Mouse (Mus musculus): ENCODE data around the gene Insl6. TPM values are rescaled to one million over a fixed set of nuclear protein-coding genes. Genes with fewer than 3 reads are reported as not detected.
A peak's percentile ranks its signal among the peaks of the same experiment; 100 is the strongest.

The Insl6 gene
- polyA plus RNA-seq, 1 experiment from 2014 or later = 1.4 TPM

- Histone ChIP-seq H3K9me3 (ENCODE audit: control insufficient read depth, low read length) (no peaks in the 10 kb centered on the region), H3K4me3 (ENCODE audit: low read length) (peak overlapping the region; percentile 81)
- ATAC-seq = peak; percentile 100
Observed at GRCm38 (mm10) chr19:29361468-29362130, 36.4 kb upstream of the Insl6 start.

DNA sequence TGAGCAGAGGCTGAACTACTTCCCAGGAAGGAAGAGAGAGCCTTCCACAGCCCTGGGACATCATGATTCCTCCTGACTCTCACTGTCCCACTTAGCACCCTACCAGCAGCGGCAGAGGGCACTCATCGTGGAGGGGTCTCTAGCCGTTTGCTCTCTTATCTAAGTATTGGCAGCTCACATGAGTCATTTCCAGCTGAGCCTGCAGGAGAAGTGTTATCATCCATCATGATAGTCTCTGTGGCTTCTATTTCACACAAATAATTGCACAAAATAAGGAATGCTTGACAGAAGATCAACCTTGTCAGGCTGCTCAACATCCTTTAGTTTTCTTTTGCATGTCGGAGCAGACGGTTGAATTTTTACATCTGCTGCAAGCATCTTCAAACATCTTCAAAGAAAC lies 35.1 kb upstream of the Insl6 start:
- H3K4me2 ChIP-seq (ENCODE audit: low read length) = no peak overlapping the region; the same call in 1 of the 2 replicates
- no peaks in the 10 kb centered on the region for H3K9me3 ChIP-seq (ENCODE audit: control insufficient read depth, low read length)
- H3K36me3 ChIP-seq (ENCODE audit: control insufficient read depth, insufficient read depth, low read length) = no peaks in the 10 kb centered on the region
- no peak for ATAC-seq
- 91% methylated on average over 5 of the region's 5 CpGs for WGBS
- no peak overlapping the region for H3K27ac ChIP-seq (ENCODE audit: low read depth, low read length)
- no peaks in the 10 kb centered on the region for H3K27me3 ChIP-seq (replicated peaks; ENCODE audit: control insufficient read depth, insufficient read depth, low read length)
- peaks cover 18% of the 10 kb centered on the region for H3K4me1 ChIP-seq (ENCODE audit: control insufficient read depth, insufficient read depth, low read depth, low read length)
- no peak overlapping the region for H3K4me3 ChIP-seq (ENCODE audit: low read length)
- H3K9ac ChIP-seq (ENCODE audit: low read depth, low read length) = no peak overlapping the region

More at GRCm38 (mm10) chr19:29361468-29362130, 36.4 kb upstream of the Insl6 start:
- Histone ChIP-seq H3K27ac (ENCODE audit: low read depth, low read length) (peak overlapping the region; percentile 82), H3K4me1 (ENCODE audit: control insufficient read depth, insufficient read depth, low read depth, low read length) (peaks cover 15% of the 10 kb centered on the region), H3K27me3 (replicated peaks; ENCODE audit: control insufficient read depth, insufficient read depth, low read length) (no peaks in the 10 kb centered on the region), H3K4me2 (ENCODE audit: low read length) (peak overlapping the region; percentile 71), H3K36me3 (ENCODE audit: control insufficient read depth, insufficient read depth, low read length) (no peaks in the 10 kb centered on the region), H3K9ac (ENCODE audit: low read depth, low read length) (peak overlapping the region; percentile 91)
- WGBS = 1% methylated on average over 33 of the region's 33 CpGs

GRCm38 (mm10) chr19:29356281-29356680 lies 31.1 kb upstream of the Insl6 start:
- no peaks in the 10 kb centered on the region for H3K36me3 ChIP-seq (ENCODE audit: control insufficient read depth, insufficient read depth, low read length)
- peaks cover 11% of the 10 kb centered on the region for H3K4me1 ChIP-seq (ENCODE audit: control insufficient read depth, insufficient read depth, low read depth, low read length)
- H3K4me2 ChIP-seq (ENCODE audit: low read length) = no peak overlapping the region
- no peaks in the 10 kb centered on the region for H3K9me3 ChIP-seq (ENCODE audit: control insufficient read depth, low read length)
- no peak overlapping the region for H3K9ac ChIP-seq (ENCODE audit: low read depth, low read length)
- H3K27ac ChIP-seq (ENCODE audit: low read depth, low read length) = no peak overlapping the region
- no peaks in the 10 kb centered on the region for H3K27me3 ChIP-seq (replicated peaks; ENCODE audit: control insufficient read depth, insufficient read depth, low read length)
- H3K4me3 ChIP-seq (ENCODE audit: low read length) = no peak overlapping the region
- 90% methylated on average over 11 of the region's 11 CpGs for WGBS
- no peak for ATAC-seq

DNA sequence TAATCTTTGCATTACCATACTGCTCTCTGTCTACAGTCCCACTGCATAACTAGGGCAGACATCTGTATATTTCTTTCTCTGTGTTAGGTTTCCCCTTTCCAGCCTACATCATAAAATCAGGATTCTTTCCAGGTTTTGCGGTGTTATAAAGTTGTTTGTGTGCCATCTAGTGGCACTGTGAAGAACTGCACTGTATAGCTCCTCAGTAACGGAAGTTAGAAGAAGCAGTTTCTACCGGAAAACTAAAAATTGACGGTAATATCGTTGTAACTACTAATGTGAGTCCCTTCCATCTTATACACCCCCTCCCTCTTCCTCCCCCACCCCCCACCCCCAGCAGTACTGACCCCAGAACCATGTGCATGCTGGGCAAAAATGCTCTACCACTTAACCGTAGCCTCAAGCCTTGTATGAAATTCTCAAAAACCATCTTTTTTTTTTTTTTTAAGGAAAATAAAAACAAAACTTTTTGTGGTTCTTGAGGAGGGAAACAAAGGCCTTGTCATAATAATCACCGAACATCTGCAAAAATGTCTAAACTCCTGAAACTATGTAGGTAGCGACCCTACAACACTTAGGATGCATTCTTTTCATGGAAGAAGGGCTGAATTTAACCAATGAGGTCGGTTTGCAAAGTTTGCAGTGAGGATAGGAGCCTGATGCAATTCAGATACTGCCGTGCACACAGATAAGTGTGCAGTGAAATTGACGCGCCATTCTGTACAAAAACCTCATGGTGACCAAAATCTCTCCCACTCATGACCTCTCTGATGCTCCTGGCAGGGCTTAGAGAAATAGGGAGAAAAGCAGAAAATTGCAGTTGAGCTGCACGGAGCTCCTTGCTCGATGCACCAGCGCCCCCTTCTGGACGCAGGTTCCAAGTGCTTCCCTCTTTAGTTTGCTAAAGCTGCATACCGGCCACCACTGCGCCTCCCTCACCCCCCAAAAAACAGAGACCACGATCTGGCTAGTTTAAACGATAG lies 30.0 kb upstream of the Insl6 start:
- whole genome bisulfite sequencing = 4% methylated on average over 20 of the region's 20 CpGs
- H3K4me3 ChIP-seq (ENCODE audit: low read length) = peak overlapping the region; percentile 27
- peak; percentile 71 for ATAC-seq
- no peak overlapping the region for H3K9ac ChIP-seq (ENCODE audit: low read depth, low read length)
- peak overlapping the region; percentile 55 for H3K4me2 ChIP-seq (ENCODE audit: low read length)
- H3K27me3 ChIP-seq (replicated peaks; ENCODE audit: control insufficient read depth, insufficient read depth, low read length) = no peaks in the 10 kb centered on the region
- peak overlapping the region; percentile 26; the same call in 1 of the 2 replicates for H3K27ac ChIP-seq (ENCODE audit: low read depth, low read length)
- H3K9me3 ChIP-seq (ENCODE audit: control insufficient read depth, low read length) = no peaks in the 10 kb centered on the region
- H3K4me1 ChIP-seq (ENCODE audit: control insufficient read depth, insufficient read depth, low read depth, low read length) = peaks cover 3% of the 10 kb centered on the region
- H3K36me3 ChIP-seq (ENCODE audit: control insufficient read depth, insufficient read depth, low read length) = no peaks in the 10 kb centered on the region

DNA sequence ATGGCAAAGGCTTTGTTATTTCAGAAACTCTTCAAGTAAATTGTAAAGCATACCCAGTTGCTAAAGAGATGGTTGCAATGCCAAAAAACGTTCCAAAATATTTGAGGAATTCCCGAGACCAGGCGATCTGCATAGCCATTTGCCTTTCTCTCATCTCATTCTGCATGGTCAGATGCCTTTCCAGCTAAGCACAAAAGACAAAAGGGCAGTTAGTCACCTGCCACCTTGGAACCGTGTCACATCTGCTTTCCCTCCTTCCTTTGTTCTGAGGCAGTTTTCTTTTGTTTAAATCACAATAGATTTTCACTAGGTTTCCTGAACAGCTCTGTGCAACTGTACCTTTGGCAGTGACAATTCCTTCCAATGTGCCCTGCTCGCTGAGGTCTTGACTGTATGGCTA lies 25.8 kb upstream of the Insl6 start:
- ATAC-seq = no peak
- no peak overlapping the region for H3K27ac ChIP-seq (ENCODE audit: low read depth, low read length)
- 15% methylated on average over 5 of the region's 5 CpGs for WGBS

DNA sequence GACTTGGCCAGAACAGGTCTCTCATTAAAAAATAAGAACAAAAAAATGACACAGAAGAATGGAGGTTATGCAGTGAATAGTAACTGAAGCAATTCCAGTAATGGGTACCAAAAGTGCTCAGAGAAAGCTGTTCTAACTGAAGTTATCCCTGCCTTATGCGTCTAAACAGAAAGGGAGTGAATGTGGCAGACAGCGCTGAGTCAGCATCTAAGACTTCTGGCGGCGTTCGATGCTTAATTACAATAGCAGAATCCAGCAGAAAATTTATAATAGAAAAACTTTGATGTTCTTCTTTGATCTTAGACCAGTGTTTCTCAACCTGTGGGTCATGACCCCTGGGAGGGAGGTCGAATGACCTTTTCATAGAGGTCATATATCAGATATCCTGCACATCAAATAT lies 20.5 kb upstream of the Insl6 start:
- H3K36me3 ChIP-seq (ENCODE audit: control insufficient read depth, insufficient read depth, low read length) = 0 out of 2 replicates have a peak, but pooled peaks cover 3% of the 10 kb centered on the region
- 72% methylated on average over 6 of the region's 6 CpGs for WGBS
- no peak overlapping the region for H3K27ac ChIP-seq (ENCODE audit: low read depth, low read length)

More for the DNA sequence above, 25.8 kb upstream of the Insl6 start:
- Histone ChIP-seq H3K4me3 (ENCODE audit: low read length) (no peak overlapping the region), H3K4me1 (ENCODE audit: control insufficient read depth, insufficient read depth, low read depth, low read length) (peaks cover 3% of the 10 kb centered on the region; the same call in 1 of the 2 replicates), H3K36me3 (ENCODE audit: control insufficient read depth, insufficient read depth, low read length) (0 out of 2 replicates have a peak, but pooled peaks cover 3% of the 10 kb centered on the region), H3K27me3 (replicated peaks; ENCODE audit: control insufficient read depth, insufficient read depth, low read length) (no peaks in the 10 kb centered on the region), H3K9me3 (ENCODE audit: control insufficient read depth, low read length) (no peaks in the 10 kb centered on the region), H3K4me2 (ENCODE audit: low read length) (no peak overlapping the region), H3K9ac (ENCODE audit: low read depth, low read length) (no peak overlapping the region)

DNA sequence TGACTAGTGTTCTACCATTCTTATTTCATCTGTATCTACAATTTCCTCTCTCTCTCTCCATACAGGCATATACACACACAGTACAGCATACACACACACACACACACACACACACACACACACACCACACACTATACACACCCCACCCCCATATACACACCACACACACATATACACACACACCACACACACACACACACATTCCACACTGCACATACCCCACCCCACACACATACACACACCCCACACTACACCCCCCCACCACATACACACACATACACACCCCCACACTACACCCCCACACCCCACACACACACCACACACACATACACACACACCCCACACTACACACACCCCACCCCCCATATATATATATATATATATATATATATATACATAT lies 19.7 kb upstream of the Insl6 start:
- no peaks in the 10 kb centered on the region for H3K36me3 ChIP-seq (ENCODE audit: control insufficient read depth, insufficient read depth, low read length)
- H3K4me3 ChIP-seq (ENCODE audit: low read length) = no peak overlapping the region
- no peaks in the 10 kb centered on the region for H3K27me3 ChIP-seq (replicated peaks; ENCODE audit: control insufficient read depth, insufficient read depth, low read length)
- H3K4me2 ChIP-seq (ENCODE audit: low read length) = no peak overlapping the region
- H3K27ac ChIP-seq (ENCODE audit: low read depth, low read length) = no peak overlapping the region
- no peaks in the 10 kb centered on the region for H3K9me3 ChIP-seq (ENCODE audit: control insufficient read depth, low read length)
- H3K4me1 ChIP-seq (ENCODE audit: control insufficient read depth, insufficient read depth, low read depth, low read length) = no peaks in the 10 kb centered on the region
- H3K9ac ChIP-seq (ENCODE audit: low read depth, low read length) = no peak overlapping the region
- ATAC-seq = no peak

More for the DNA sequence above, 20.5 kb upstream of the Insl6 start:
- H3K27me3 ChIP-seq (replicated peaks; ENCODE audit: control insufficient read depth, insufficient read depth, low read length) = no peaks in the 10 kb centered on the region
- ATAC-seq = no peak
- no peaks in the 10 kb centered on the region for H3K4me1 ChIP-seq (ENCODE audit: control insufficient read depth, insufficient read depth, low read depth, low read length)
- H3K4me2 ChIP-seq (ENCODE audit: low read length) = no peak overlapping the region
- H3K9me3 ChIP-seq (ENCODE audit: control insufficient read depth, low read length) = no peaks in the 10 kb centered on the region
- H3K9ac ChIP-seq (ENCODE audit: low read depth, low read length) = no peak overlapping the region
- no peak overlapping the region for H3K4me3 ChIP-seq (ENCODE audit: low read length)

GRCm38 (mm10) chr19:29342281-29342680 lies 17.1 kb upstream of the Insl6 start:
- Histone ChIP-seq H3K4me3 (ENCODE audit: low read length) (no peak overlapping the region), H3K9ac (ENCODE audit: low read depth, low read length) (no peak overlapping the region), H3K27ac (ENCODE audit: low read depth, low read length) (no peak overlapping the region), H3K4me1 (ENCODE audit: control insufficient read depth, insufficient read depth, low read depth, low read length) (no peaks in the 10 kb centered on the region), H3K4me2 (ENCODE audit: low read length) (no peak overlapping the region), H3K27me3 (replicated peaks; ENCODE audit: control insufficient read depth, insufficient read depth, low read length) (no peaks in the 10 kb centered on the region), H3K36me3 (ENCODE audit: control insufficient read depth, insufficient read depth, low read length) (no peaks in the 10 kb centered on the region), H3K9me3 (ENCODE audit: control insufficient read depth, low read length) (no peaks in the 10 kb centered on the region)
- ATAC-seq = no peak
- 81% methylated on average over 6 of the region's 6 CpGs for WGBS

GRCm38 (mm10) chr19:29341029-29341428 lies 15.9 kb upstream of the Insl6 start:
- Histone ChIP-seq H3K4me2 (ENCODE audit: low read length) (no peak overlapping the region), H3K4me3 (ENCODE audit: low read length) (no peak overlapping the region), H3K27me3 (replicated peaks; ENCODE audit: control insufficient read depth, insufficient read depth, low read length) (no peaks in the 10 kb centered on the region), H3K36me3 (ENCODE audit: control insufficient read depth, insufficient read depth, low read length) (no peaks in the 10 kb centered on the region), H3K27ac (ENCODE audit: low read depth, low read length) (no peak overlapping the region), H3K4me1 (ENCODE audit: control insufficient read depth, insufficient read depth, low read depth, low read length) (no peaks in the 10 kb centered on the region), H3K9me3 (ENCODE audit: control insufficient read depth, low read length) (no peaks in the 10 kb centered on the region), H3K9ac (ENCODE audit: low read depth, low read length) (no peak overlapping the region)
- 82% methylated on average over 4 of the region's 4 CpGs for WGBS
- no peak for ATAC-seq

Data from hindbrain, embryonic 16.5 days (tissue).